Mouse (Mus musculus) MN1 (cell line): ENCODE measurements at regions not wholly inside any gene's neighbourhood (a gene's known extent, or its start where the extent isn't known, plus 50 kb on each side); places are given as distances from the start of the nearest gene placed in this dataset.

Experiments used
- DNase-seq: peaks from one replicate; pipeline ENCODE4 v3.0.0-alpha.2; 2016; ENCODE audit warnings: low spot score

- no peak for DNase-seq
Measured at GRCm38 (mm10) chr1:52397460-52397859, 103.0 kb downstream of the Nab1 start.

GRCm38 (mm10) chr1:52392933-52393332 lies 107.5 kb downstream of the Nab1 start:
- DNase-seq: no peak

DNA sequence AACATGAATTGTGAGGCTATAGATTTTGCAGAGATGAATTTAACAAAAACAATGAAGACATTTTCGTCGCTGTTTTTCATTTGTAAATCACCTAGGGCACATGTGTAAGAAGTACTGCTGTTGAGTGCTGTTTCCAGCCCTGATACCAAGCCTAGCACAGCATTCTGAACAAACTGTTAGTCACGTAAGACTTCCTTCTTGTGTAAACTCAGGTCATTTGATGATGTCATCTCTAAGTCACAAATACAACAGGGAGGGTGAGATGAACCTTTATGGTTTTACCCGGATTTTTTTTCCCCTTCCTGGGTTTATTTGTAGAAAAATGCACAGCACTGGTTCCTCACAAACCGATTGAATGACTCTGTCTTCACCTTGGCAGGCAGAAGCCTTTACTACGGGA lies 111.6 kb downstream of the Nab1 start:
- no peak for DNase-seq

GRCm38 (mm10) chr1:52388118-52388517 lies 112.4 kb downstream of the Nab1 start:
- no peak for DNase-seq

DNA sequence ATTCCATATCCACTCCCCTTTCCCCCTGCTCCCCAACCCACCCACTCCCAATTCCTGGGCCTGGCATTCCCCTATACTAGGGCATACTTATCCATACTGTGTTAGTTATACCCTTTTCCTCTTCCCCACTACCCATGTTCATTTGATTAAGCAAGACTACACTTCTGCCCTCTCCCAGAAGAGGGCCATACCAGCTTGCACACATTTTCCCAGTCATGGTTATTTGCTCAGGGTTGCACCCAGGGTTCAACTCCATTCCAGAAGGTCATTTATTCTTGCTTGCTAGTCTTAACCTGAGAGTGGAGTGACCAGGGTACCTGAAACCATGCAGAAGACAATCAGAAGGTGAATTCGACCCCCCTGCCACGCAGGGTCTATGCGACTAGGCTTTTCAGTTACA lies 113.4 kb downstream of the Nab1 start:
- DNase-seq: no peak

DNA sequence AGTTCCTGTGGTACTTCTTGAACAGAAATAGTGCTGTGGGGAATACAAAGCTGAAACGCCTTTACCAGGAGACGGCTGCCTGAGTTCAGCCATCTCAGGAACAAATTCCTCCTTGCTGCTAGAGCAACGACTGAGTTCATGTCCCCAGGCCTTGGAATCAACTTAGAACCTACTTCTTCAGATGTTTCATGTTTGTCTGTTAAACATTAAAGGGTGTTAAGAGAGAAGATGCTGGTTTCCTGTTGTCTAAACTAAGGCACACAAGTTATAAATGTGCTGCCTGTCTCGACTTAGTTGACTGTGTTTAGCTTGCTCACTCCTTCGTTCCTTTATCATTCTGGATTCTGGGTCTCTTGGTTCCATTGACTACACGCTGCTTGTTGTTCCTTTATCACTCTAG lies 125.2 kb downstream of the Nab1 start:
- no peak for DNase-seq

- DNase-seq: no peak
Measured at GRCm38 (mm10) chr1:52374666-52375065, 125.8 kb downstream of the Nab1 start.

DNA sequence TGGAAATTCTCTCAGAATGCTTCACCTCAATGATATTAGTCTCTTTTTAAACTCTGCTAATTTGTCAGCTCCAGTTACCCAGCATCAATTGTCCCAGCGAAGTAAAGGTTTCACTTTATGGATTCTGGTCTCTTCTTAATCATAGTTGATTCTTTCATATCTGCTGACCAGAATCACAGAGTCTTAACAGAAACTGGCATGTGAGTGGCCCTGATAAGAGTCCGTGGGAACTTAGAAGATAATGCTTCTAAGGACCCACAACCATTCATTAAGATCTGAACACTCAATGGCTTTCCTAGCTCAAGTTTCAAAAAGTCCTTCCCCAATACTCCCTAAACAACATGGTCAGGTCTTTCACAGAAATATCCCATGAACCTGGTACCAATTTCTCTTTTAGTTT lies 126.7 kb downstream of the Nab1 start:
- no peak for DNase-seq

DNA sequence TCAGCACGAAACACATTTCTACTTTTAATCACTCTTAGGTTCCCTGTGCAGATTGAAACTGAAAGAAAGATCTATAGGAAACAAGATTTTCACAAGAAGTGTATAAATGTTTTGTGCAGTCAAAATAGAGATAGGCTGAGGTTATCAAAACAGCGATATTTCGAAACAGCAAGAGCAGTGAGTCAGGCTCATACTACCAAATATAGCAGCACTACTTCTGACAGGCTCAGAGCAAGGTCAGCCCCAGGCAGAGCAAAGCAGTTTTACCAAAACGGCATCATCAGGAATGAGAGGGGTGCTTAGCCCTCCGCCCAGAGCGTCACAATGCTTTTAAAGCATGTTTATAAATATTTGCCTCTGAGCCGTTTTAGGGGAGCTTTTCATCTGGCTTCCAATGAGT lies 133.4 kb upstream of the Gls start:
- DNase-seq: no peak

GRCm38 (mm10) chr1:52363625-52364024 lies 130.6 kb upstream of the Gls start:
- no peak for DNase-seq

DNA sequence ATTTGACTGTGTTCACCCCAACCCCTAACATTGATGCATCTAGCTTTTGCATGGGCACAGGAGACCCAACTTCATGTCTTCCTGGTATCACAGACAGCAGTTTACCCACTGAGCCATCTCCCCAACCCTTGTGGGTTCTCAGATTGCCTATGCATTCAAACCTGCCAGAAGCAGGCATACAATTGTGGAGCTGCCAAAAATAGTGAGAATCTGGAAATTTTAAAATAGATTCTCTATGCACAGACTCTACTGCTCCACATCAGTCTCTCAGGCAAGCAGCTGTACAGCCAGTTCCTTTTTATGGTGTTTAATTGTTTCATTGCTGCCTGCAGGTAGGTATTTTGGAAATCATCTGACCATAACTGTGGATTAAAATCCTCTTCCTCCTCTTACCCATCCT lies 129.9 kb upstream of the Gls start:
- DNase-seq: no peak

- peak; percentile 27 for DNase-seq
Measured at GRCm38 (mm10) chr1:52354041-52354582, 121.1 kb upstream of the Gls start.

DNA sequence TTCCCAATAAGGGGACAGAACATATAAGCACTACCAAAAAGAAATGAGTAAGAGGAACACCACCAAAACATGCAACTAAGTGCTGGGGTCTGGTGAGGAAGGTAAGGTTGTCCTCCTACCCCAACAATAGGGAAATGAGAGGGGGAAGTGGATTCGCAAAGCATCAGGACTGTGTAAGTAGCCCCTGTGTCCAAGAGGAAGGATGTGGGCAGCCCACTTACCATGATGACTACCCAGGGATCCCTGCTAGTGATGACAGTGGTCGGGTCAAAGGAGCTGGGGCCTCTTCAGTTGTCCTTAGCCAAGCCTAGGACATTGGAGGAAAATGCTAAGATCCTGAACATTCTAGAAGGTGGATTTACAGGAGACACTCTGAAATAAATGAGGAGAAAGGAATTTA lies 109.1 kb upstream of the Gls start:
- DNase-seq: no peak

DNA sequence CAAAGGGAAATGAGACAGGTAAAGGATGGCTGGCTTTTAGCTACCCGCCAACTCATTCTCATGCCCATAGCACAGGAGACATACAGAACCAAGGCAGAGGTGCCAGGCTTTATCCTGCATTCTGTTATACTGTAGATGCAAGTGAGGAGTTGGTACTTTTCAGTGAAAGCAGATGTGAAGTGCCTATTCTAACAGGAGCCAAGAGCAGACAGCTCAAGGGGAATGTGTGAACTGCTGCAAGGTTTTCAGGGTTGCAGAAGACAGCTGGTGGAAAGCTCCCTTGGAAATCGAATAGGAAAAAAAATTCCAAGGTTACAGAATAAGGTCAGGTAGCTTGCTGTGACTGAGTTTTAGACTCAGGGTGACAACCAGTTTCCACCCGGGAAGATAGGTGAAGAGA lies 105.7 kb upstream of the Gls start:
- no peak for DNase-seq

DNA sequence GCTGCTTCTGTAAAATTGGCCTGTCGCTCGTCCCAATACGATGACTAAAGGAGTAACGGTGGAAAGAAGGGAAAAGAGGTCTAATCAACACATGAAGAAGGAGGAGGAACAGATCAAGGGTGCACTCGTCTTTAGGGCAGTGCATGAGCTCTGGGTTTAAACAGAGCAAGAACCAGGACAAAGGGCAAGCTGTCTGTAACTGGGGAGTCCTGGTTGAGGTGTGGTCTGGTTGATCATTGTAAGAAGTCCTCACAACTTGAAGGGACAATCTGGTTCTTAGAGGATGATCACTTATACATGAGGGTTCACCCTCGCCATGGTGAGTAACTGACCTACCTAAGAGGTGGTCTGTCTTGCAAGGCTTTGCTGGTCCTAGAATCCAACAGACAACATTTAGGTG lies 105.2 kb upstream of the Gls start:
- no peak for DNase-seq

GRCm38 (mm10) chr1:52336696-52337095 lies 103.7 kb upstream of the Gls start:
- no peak for DNase-seq

DNA sequence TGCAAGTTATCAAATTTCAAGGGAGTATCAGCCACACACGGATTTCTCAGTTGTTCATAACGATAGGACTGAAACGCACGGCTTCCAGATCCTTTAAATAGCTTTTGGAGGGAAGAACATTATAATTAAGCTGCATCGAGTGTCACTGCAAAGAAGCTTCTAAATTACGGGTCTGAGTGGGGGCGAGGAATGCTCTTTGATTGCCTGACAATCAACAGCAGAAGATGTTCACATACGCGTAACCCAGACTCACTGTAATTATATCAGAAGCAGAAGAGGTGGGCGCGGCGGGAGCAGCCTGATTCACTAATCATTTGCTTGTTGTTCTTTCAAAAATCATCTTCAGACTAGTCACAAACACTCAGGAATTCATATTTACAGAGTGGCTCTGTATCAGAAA lies 99.0 kb upstream of the Gls start:
- DNase-seq: no peak

- DNase-seq: peak; percentile 7
Measured at GRCm38 (mm10) chr1:52331442-52331841, 98.4 kb upstream of the Gls start.

DNA sequence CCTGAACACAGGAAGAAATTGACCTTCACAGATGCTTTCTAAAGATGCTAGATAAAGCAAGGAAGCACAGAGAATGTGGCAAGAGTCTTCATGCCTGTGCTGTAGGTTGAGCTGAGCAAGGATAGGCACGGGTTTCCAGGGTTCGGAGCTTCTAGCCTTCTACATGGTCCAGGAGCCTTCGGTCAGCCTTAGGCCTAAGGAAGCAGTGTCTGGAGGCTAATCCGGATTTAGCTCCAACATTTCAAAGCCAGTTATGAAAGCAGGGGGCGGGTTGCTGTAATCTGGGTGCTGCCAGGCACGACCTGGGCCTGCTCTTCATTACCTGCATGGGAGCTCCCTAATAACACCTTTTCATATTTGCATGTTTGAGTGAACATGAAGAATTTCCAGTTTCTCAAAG lies 97.5 kb upstream of the Gls start:
- no peak for DNase-seq

DNA sequence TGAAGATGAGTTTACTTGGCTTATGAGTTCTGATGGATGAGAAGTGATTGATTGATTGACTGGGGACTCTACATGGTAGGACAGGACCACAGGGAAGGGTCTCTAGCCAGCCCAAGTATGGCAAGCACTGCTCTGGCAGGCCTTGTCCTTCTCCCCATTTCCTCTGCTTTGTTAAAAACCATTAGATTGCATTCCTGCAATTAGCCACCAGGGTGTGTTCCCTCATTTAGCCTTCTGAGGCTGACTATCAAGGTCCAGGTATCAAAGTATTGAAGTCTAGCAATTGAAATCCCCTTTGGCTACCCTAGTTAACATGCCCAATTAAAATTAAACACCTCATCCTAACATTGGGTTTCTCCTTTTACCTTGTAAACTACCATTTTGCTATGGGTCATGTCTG lies 95.5 kb upstream of the Gls start:
- no peak for DNase-seq

GRCm38 (mm10) chr1:52324356-52324755 lies 91.3 kb upstream of the Gls start:
- DNase-seq: no peak

- no peak for DNase-seq
Measured at GRCm38 (mm10) chr1:52312076-52312633, 79.1 kb upstream of the Gls start.

- DNase-seq: no peak
Measured at GRCm38 (mm10) chr1:52306892-52307291, 73.9 kb upstream of the Gls start.
